Mouse (Mus musculus) lung, adult 2 months (tissue): ENCODE data around the gene Gab1. TPM values are rescaled to one million over a fixed set of nuclear protein-coding genes. Genes with fewer than 3 reads are reported as not detected.
"Not testable (repeated sequence)": the region's sequence is repeated elsewhere in the genome, so short reads cannot be mapped to it uniquely, and the experiment has no call there.

ENCODE experiments used
- DNase-seq: peaks from one replicate; pipeline ENCODE4 v3.0.0; 2022
- H3K4me1 ChIP-seq: fragments of 200-500 bp; 2 replicates; pipeline ENCODE4 v1.6.1; 2011; ENCODE audit warnings: low read length; ENCODE audit not compliant: control insufficient read depth, insufficient read depth
- H3K4me3 ChIP-seq: fragments of 200-500 bp; replicated peaks from 2 replicates; pipeline ENCODE3; 2011; ENCODE audit warnings: low read depth, mild to moderate bottlenecking, control low read depth, low read length; ENCODE audit errors: extremely low read depth
- CTCF ChIP-seq: fragments of 200-500 bp; IDR thresholded peaks from 2 replicates; pipeline ENCODE4 v1.5.1; 2011; ENCODE audit warnings: mild to moderate bottlenecking, low read length, control low read depth; ENCODE audit not compliant: insufficient read depth
- POLR2A ChIP-seq: fragments of 200-500 bp; IDR thresholded peaks from 2 replicates; pipeline ENCODE4 v1.6.1; 2011; ENCODE audit warnings: low read depth, mild to moderate bottlenecking, control low read depth, low read length, borderline replicate concordance; ENCODE audit errors: extremely low read depth
- WGBS: fragments of 180-500 bp; shearing (Covaris S2); methylation state at CpG from one replicate; pipeline ENCODE4 v1.1.7; 2018; 5-methylcytosine and 5-hydroxymethylcytosine counted together
- polyA plus RNA-seq: library from polyadenylated mRNA; depleted of rRNA; stranded (reverse); fragments of >200 nt; gene quantifications from 2 replicates; pipeline ENCODE4 v1.2.3, GENCODE M21; 2012

The Gab1 gene
- polyA plus RNA-seq, 1 experiment, result 49.5 TPM

DNA sequence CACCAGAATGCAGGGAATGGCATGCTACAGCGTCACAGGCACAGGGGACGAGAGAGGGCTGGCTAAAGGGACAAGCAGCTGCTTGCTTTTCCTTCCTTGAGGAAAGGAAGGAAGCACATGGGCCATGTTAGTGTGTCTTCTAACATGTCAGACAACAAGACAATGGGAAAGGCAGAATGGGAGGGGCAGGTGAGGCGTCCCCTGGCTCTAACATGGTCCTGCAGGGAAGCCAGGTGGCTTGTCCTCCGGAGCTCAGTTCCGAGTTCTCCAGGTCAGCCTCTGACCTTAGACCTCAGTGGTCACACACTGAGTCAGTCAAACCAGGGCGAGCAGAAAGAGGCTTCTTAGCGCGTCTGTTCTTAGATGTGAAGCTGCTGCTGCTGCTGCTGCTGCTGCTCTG is 103.9 kb downstream of the Gab1 start:
- WGBS, result 55% methylated on average over 8 of the region's 8 CpGs
- TF ChIP-seq CTCF (no peak), POLR2A (no peak)

DNA sequence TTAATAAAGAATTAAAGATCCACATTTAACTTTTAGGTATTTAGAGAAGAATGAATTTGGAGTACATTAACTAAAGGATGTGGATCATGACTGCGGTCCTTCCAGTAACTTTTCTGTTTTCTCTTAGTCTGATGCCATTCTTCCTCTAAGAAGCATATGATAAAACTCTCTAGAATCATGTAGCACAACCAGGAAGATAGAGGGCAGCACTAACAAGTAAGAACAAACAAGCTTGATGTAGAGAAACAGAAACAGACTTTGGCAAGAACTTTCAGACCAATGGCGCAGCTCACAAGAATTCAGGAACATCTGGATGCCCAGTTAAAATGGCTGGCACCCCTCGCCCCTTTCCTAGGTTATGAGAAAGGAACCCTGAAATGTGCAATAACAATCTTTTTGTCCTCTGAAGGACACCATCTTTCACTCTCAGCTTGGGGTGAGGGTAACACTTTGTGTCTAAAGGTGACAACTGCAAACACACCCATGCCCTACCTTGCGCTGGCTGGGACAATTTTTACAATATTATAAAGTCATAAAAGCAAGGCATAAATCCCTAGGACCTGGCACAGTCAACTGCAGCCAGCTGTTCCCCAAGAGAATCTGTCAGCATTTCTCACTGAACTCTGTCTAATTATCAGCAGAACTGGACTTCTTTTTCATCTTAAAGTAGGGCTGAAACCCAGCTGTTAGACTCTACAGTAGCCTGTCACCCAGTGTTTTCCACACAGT is 107.4 kb downstream of the Gab1 start:
- Histone ChIP-seq H3K4me1 (peaks cover 2% of the 10 kb centered on the region; the same call in 1 of the 2 replicates), H3K4me3 (no peak overlapping the region)
- WGBS, result 69% methylated on average over 4 of the region's 4 CpGs
- no peak for DNase-seq
- TF ChIP-seq CTCF (peak; percentile 3; the same call in 1 of the 2 replicates), POLR2A (no peak)

More for the DNA sequence above, 103.9 kb downstream of the Gab1 start:
- no peak for DNase-seq
- Histone ChIP-seq H3K4me3 (no peak overlapping the region), H3K4me1 (peaks cover 8% of the 10 kb centered on the region)

DNA sequence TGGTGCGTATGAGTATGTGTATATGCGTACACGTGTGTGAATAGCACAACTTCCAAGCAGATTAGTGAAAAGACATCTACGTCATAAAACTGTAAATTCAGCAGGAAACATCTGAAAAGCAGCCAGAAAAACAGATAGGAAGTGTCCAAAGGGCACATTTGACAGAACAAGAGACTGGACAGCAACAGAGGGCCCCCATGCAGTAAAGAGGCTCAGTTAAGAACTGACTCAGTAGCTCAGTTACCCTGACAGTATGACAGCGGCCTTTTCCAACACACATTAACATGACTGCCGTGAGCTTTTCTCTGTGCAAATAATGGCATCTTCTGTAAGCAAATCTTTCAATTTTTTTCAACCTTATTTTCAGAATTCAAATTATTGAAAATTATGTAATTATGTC is 111.9 kb downstream of the Gab1 start:
- no peak overlapping the region for H3K4me3 ChIP-seq
- WGBS, result 89% methylated on average over 6 of the region's 6 CpGs
- no peak for DNase-seq
- H3K4me1 ChIP-seq, result peaks cover 2% of the 10 kb centered on the region; the same call in 1 of the 2 replicates
- TF ChIP-seq CTCF (no peak), POLR2A (no peak)

DNA sequence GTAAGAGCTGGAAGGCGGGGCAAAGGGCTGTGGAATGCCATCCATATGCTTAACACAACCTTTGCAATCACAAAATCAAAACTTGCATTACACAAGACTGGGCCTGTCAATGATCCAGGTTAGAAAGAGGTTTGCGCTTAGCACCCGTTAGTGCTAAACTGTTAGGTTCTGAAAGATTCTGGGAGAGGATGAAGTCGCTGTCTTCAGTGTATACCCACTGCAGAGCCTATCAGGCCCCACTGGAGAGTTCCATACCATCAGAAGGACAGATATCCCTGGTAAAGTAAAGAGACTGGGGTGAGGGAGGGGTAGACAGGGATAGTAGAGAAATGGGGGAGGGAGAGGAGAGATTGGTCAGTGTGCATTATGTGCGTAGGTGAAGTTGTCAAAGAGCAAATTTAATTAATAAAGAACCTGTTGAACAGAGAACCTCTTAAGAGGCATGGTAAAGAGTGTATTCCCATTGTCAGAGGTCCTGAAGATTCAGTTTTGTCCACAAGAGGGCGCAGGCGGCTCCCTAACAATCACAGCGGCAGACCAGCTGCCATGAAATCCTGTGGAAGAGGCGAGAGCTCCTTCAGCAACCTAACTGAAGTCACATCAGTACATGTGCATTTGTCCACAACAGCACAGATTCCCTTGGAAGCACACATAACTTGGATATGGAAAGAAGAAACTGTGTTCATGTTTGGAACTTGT is 127.2 kb downstream of the Gab1 start:
- TF ChIP-seq POLR2A (no peak), CTCF (peak; percentile 79)
- no peaks in the 10 kb centered on the region for H3K4me1 ChIP-seq
- 27% methylated on average over 9 of the region's 9 CpGs for WGBS
- peak; percentile 76 for DNase-seq
- H3K4me3 ChIP-seq, result no peak overlapping the region

DNA sequence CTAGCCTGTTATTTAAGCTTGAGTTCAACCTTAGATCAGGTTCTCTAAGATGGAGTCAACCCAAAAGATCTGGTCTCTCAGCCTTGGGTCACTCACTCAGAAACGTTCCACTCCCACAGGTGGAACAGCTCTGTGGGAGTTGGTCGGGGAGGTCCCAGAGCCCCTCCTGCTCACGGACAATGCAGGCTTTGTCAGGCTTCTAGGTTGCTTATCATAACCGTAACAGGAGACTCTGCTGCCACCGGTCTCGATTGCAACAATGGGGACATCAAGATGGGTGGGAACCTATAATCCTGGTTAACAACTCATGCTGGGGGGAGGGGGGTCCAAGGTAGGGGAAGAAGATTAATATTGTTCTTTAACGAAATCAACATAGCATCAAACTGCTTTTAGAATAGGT is 127.9 kb downstream of the Gab1 start:
- no peaks in the 10 kb centered on the region for H3K4me1 ChIP-seq
- no peak for DNase-seq
- 70% methylated on average over 7 of the region's 7 CpGs for WGBS
- no peak overlapping the region for H3K4me3 ChIP-seq
- no peak for TF ChIP-seq CTCF
- TF ChIP-seq POLR2A, result no peak

DNA sequence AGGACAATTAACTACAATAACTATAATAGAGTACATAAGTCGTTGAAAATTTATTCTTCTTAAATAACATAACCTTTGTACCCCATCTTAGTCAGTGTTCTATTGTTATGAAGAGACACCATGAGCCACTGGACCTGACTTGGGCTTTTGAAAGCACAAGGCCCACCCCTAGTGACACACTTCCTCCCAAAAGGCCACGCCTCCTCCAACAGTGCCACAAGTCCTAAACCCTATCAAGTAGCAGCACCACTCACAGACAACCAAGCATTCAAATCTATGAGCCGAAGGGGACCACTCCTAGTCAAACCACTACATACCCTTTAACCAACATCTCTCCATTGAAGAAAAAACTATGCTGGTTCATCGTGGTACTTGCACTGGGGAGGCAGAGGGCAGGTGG is 131.2 kb downstream of the Gab1 start:
- no peak for DNase-seq
- no peak for TF ChIP-seq CTCF
- TF ChIP-seq POLR2A, result no peak
- Histone ChIP-seq H3K4me1 (no peaks in the 10 kb centered on the region), H3K4me3 (no peak overlapping the region)
- WGBS, result 89% methylated on average over 4 of the region's 4 CpGs

DNA sequence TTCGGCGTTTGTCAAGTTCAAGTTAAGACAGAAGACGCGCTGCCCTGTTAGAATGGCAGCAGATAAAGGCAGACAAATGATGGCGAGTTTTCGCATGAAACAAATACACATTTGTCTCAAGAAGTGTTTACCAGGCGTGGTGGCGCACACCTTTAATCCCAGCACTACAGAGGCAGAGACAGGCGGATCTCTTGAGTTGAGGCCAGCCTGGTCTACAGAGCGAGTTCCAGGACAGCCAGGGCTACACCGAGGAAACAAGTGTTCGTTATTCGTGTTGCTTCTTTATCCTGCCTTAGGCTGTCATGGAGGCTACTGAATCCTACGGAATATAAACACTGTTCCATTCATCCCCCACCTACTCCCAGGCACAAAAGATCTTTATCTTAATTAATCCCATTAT is 140.4 kb downstream of the Gab1 start:
- DNase-seq, result no peak
- TF ChIP-seq POLR2A (no peak), CTCF (no peak)
- 10% methylated on average over 14 of the region's 14 CpGs for WGBS
- H3K4me1 ChIP-seq, result peaks cover 7% of the 10 kb centered on the region
- H3K4me3 ChIP-seq, result peak overlapping the region; percentile 63

DNA sequence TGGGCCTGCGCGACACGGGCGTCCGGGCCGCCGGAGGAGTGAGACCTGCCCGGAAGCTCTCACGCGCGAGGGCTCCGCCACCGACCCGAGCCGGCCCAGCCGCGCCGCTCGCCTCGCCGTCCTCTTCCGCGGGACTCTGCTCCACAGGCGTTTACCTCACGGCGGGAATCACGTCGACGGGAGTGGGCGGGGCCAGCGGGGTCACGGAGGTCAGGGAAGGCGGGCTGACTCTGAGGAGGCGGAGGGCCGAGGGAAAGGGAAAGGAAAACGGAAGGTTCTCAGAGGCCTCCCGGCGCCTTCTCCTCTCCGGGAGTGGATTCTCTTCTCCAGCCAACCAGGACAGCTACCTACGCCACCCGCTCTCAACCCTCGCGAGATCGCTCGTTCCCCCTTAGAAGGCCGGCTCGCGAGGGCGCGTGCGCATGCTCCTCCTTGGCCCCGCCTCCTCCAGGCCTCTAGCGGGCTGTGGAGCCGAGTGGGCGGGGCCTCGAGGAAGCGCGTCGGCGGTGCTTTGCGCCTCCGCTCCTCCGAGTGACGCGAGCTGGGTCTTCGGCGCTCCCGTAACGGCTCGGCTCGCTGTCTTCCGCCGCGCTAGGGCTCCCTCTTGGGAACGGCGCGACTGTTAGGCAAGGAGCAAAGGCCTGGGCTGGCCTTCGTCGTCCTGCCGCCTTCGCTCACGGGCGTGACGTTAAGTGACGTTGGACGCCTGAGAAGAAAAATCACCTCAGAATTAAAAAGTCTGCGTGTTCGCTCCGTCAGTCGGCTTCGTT is 141.0 kb downstream of the Gab1 start, which contains the start of gene Smarca5:
TSS of gene Smarca5 (minus strand) at position 343 of the 770 bp plus-strand sequence.
- peak; percentile 98 for DNase-seq
- H3K4me3 ChIP-seq, result peak within 1 kb of the TSS; percentile 91
- not testable (repeated sequence) for H3K4me1 ChIP-seq
- TF ChIP-seq POLR2A, result peak; percentile 73; the same call in 1 of the 2 replicates
- 1% methylated on average over 80 of the region's 91 CpGs for WGBS

DNA sequence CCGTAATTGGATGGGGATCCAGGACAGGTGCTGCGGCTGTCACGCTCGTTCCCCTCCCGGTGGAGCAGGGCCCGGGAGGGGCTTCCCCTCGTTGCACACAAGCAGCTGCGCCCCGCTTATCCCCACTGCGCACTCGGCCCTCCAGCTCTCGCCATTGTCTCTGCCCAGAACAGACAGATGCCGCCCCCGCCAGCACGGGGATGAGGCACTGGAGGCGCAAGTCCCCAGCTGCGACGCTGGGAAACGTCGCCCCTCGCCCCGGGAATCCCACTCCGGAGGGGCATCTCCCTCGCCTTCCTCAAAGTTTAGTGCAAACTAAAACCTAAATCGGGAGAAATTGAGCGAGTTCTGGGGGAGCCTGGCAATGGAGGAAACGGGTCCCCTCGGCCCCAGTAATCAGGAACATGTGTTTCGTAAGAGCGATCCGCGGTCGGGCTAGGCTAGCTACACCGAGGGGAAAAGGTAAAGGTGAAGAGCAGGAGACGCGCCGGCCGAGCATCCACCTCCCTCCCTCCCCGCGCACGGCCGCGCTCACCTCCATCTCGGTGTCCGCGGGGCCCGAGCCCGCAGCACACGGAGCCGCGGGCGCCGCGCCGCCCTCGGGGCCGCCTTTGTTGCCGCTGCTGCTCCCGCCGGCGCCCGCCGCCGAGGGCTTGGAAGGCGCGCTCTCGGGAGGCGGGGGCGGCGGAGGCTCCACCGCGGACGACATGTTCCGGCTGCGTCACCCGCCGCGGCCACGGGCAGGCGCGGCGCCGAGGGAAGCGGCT is 141.7 kb downstream of the Gab1 start:
- peak overlapping the region; percentile 91 for H3K4me3 ChIP-seq
- peak; percentile 36 for DNase-seq
- H3K4me1 ChIP-seq, result peaks cover 7% of the 10 kb centered on the region
- under 1% methylated on average over 83 of the region's 84 CpGs for WGBS
- TF ChIP-seq CTCF (no peak), POLR2A (no peak)
